Mouse (Mus musculus): Measurements from ENCODE around the gene Shc2.

- TF ChIP-seq CTCF (IDR thresholded peaks at IDR 0.05; ENCODE audit: borderline replicate concordance, extremely low read depth, insufficient read depth, insufficient read length) (no peak), POLR2A (IDR thresholded peaks at IDR 0.05; ENCODE audit: borderline replicate concordance, extremely low read depth, insufficient read depth, insufficient read length, poor library complexity, severe bottlenecking) (no peak)
Observed at GRCm38 (mm10) chr10:79625398-79625797, 12.3 kb downstream of the Shc2 start.
